Mouse (Mus musculus) ES-E14 (cell line): Measurements from ENCODE around the gene Dock10.

Source experiments
- MAFK ChIP-seq: IDR thresholded peaks from 2 replicates; pipeline ENCODE4 v1.6.1; 2014; ENCODE audit warnings: mild to moderate bottlenecking, low read depth, low read length, inconsistent platforms; ENCODE audit not compliant: insufficient read depth
- ZC3H11A ChIP-seq: IDR thresholded peaks from 2 replicates; pipeline ENCODE4 v1.6.1; 2012; ENCODE audit warnings: low read depth, mild to moderate bottlenecking, inconsistent platforms, low read length, borderline replicate concordance

- TF ChIP-seq MAFK, result no peak
- no peak for TF ChIP-seq ZC3H11A
Observed at GRCm38 (mm10) chr1:80541522-80541921, 216.8 kb downstream of the Dock10 start.
